Mouse (Mus musculus) thymus, postnatal 25 days (tissue): ENCODE data around the gene Pphln1.
A peak's percentile ranks its signal among the peaks of the same experiment; 100 is the strongest.

ENCODE experiments used
- DNase-seq: peaks from one replicate; pipeline ENCODE4 v3.0.0; 2022

The Pphln1 gene

DNA sequence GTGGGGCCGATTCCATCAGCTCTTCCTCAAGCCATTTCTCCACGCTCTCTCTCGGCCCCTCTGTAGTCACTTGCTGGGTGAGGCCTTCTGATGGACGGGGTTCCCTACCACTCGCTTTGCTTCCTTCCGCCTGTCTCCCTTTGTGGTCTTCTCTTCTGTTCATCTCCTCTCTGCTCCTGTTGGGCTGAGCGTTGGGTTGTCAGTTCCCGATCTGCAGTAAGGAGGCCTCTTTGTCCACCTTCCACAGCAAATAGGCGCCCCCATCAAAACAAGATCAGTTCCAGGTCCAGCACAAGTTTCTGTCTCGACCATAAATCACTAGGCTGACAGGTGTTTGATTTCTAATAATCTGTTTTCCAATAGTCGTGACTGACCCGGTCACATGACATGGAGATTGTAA is 37.8 kb downstream of the Pphln1 start:
- DNase-seq: no peak

DNA sequence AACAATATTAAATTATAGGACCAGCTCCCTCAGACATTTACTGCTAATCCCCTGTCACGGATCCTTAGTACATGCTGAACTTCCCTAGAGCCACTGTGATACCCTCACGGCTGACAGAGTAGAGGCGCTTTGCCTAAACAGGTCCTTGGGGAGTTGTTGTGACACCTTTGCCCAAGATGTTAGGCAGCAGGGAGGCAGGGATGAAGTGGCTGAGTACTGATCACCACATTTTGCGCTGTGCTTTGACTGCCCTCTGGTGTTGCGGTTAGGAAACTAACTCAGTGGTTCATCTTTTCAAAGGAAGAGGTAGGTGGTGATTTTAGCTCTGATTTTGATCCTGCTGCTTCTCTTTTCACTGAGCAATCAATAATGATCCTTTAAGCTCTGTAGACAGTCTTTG is 40.5 kb downstream of the Pphln1 start:
- DNase-seq: peak; percentile 65

DNA sequence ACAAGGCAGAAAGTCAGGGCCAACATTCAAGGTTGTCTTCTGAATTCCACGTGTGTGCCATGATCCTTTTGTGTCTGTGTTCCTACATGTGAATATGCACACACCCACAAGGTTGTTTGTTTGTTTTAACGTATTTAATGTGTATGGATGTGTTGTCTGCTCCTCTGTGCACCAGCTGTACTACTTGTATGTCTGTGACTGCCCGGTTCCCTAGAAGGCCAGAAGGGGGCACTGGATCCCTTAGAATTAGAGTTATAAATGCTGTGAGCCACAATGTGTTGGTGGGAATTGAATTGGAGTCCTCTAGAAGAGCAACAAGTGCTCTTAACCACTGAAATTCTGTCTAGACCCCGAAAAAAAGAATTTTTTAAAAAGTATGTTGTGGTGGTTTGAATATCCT is 44.1 kb downstream of the Pphln1 start:
- peak; percentile 29 for DNase-seq

DNA sequence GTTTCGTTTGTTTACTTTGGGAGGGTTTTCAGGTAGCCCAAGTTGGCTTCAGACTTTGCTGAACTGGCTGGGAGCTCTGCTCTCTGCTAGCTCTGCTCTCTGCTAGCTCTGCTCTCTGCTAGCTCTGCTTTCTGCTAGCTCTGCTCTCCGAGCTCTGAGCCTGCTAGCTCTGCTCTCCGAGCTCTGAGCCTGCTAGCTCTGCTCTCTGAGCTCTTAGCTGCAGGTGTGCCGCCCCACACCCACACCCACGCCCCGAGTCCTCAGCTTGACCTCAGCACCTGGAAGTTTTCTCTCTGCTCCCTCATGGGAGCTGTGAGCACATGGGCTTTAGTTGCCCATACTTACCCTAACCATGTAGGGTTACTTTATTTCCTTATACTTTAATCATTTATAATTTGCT is 45.5 kb downstream of the Pphln1 start:
- peak; percentile 46 for DNase-seq

DNA sequence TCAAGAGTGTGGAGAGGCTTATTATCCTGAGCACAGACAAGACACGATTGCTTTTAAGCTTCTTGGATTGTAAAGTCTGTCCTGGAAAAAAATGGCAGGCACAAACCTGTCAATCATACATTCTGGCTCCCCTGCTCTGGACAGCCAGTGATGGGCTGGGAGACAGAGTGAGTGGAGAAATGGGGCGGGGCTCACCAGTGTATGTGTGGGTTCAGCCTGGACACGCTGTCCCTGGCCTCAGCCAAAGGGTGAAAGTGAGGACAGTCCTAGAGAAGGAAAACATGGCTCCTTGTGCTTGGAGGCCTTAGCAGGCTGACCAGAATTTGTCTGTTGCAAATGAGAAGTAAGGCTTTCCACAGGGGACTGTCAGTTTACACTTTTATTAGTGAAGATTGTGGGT is 50.7 kb downstream of the Pphln1 start:
- DNase-seq: no peak

DNA sequence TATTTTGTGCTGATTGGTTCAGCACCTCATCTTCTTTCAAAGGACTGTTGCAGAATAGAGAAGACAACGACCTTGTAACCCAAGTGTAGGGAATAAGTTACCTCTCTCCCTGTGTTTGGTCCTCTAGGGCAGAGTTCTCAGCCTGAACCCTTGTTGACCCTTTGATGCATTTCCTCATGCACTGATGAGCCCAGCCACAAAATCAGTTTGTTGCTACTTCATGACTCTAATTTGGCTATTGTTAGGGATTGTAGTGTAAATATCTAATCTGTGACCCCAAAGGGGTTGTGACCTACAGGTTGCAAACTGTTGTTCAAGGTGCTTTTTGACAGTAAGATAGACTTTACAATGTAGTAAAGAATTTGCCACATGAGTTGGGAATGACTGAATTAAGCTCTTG is 55.1 kb downstream of the Pphln1 start:
- DNase-seq: no peak

DNA sequence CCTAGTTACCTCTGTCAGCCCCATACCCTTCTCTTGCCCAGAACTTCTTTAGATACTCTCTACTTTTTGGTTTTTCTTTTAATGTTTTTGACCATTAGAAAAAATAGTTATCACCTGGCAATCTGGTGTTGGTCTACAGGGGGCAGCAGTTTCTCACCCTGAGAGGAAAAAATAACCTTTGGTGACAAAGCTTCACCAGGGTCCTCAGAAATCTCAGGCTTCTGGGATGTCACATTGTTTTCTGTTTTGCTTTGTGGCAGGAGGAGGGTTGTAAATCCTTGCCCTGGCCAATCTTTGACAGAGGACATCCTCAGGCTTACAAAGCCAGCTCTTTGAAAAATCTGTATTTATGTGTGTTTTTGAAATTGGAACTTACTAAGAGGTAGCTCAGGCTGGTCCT is 57.9 kb downstream of the Pphln1 start:
- no peak for DNase-seq

DNA sequence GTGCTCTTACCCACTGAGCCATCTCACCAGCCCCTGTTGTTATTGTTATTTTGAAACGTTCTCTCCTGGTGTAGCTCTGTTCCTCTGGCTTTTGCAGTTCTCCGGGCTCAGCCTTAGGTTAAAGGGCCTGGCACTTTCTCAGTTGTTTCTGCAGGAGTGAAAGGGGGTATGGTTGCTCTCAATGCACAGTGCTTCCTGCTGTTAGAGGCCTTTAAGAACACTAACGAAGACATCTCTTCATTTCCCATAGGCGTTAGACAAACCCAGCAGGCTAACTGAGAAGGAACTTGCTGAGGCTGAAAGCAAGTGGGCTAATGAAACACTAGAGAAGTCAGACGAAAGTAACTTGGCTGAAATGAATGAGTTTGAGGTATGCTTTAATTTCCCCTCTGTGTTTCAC is 61.3 kb downstream of the Pphln1 start:
- no peak for DNase-seq

DNA sequence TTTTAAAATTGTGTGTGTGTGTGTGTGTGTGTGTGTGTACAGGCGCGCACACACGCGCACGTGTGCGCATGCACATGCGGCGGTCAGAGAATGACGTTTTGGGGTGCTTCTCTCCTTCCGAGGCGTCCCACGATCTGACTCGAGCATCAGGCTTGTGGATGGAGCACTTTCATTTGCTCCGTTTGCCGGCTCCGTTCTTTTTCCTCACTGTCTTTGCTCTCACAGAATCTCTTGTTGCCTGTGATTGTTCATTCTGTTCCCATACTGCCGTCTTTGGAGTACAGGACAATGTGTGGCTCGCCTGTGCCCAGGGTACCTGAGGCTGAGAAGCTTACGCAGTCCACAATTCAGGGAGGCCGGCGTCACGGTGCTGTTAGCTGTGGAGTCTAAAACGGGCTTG is 62.9 kb downstream of the Pphln1 start:
- DNase-seq: no peak

DNA sequence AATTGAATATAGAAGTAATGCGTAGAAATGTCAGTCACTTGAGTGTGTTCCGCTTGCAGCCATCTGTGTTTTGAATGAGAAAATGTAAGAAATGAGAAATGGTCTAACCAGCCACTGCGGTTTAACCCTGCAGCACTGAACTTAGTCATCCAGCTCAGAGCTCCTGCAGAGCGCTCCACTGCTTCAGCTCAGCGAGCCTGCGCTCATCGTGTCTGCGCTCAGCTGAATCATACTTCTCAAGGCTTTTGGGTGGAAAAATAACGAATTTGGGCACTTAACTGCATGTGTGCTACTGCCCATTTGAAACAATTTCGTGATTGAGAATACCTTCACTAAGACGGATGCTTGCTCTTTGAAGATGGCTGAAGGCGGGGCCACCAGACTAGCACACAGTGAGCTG is 73.5 kb downstream of the Pphln1 start:
- DNase-seq: peak; percentile 12

DNA sequence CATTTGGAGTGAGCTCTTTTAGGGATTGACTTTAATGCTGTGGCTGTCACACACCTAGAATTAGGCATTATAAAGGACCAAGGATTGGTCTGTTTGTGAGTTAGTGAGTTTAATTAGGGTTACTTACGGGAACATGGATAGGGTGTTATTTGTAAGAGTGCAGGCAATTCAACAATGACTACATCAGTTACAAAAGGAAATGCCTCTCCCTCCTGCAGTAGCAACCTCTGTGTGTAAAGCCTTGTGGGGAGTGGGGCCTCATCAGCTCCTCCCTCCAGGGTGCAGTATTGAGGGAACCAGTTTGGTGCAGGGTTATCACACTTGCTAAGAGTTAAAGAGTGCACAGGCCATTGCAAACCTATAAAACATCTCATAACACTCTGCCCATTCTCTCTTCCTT is 73.9 kb downstream of the Pphln1 start:
- DNase-seq: peak; percentile 11

DNA sequence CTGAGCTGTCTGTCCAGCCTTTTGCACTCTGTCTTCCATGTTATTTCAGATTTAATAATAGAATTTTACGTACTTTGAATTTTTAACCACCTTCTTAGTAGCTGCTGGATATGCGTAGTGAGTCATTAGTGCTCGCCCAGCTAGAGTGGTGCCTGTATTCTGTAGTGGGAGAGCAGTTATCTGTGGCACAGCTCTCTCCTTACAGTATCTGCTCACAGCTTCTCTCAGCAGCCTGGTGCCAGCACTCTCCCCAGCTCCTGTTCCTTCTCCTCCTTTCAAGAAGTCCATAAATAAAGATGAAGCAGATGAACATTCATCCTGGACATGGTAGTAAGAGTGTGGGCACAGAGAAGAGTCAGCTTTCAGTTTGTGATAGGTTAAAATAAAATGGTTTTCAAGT is 76.1 kb downstream of the Pphln1 start:
- no peak for DNase-seq

DNA sequence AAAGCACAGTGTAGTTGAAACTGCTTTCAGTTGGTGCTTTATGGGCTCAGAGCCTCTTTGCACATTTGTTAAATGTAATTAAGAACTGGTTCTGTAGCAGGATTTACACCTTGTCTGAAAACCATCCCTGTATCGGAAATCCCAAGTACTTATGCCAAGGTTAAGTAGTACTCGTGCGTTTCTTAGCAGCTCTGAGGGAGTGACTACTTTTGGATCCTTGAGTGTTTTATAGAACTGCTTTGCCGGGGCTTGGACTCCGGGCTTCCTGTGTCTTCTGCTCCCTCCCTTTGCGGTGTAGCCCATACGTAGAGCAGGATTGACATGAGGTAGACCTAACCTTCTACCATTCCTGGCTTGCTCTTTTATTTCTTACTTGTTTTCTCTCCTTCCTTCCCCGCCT is 77.5 kb downstream of the Pphln1 start:
- DNase-seq: no peak

DNA sequence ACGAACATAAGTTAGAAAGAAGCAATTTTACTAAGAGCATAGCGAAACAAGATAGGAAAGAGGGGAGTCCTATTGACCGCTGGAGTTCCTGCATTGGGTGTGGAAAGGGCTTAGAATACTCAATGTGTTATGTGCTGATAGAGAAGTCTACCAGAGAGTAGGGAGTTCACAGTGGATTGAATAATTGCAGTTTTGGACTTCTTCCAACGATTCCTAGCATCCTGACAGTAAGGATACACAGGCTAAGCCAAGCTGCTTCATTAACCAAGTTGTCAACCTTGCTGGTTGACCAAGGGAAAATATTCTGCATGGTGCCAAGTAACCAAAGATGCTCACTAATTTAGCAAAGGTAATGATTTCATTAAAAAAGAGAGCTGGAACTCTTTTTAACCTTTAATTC is 79.6 kb downstream of the Pphln1 start:
- no peak for DNase-seq

DNA sequence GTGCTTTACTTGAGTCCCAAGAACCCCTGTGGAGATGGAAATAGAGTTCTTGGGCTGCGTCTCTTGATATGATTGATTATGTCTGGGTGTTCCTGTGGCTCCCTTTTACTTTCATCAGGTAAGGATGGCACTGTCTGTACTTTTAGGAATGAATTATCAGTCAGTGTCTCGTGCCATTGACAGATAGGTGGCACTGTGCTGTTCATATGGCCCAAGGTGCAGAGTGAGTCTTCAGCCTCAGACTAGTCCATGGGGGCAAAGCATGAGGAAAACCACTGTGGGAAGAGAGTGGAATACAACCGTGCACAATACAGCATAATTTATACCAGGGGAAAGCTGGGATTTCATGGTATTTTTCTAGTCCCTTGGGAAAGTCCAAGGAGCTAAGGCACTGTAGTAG is 80.5 kb downstream of the Pphln1 start:
- DNase-seq: no peak

DNA sequence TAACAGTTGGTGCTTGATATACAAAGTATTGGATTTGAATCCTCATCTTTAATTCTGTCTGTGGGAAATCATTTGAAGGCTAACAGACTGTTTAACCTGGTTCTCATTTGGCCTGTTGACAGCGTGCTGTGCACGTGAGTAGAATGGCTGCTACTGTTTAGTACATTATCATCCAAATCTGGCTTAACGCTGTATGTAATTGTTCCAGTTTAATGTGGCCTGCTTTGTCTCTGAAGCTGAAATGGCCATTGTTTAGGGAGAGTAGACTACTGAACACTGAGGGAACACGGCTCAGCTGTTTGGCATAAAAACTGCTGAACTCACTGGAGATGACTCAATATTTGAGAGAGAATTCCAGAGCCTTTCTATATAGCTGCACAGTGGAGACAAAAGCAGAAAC is 81.3 kb downstream of the Pphln1 start:
- DNase-seq: no peak

DNA sequence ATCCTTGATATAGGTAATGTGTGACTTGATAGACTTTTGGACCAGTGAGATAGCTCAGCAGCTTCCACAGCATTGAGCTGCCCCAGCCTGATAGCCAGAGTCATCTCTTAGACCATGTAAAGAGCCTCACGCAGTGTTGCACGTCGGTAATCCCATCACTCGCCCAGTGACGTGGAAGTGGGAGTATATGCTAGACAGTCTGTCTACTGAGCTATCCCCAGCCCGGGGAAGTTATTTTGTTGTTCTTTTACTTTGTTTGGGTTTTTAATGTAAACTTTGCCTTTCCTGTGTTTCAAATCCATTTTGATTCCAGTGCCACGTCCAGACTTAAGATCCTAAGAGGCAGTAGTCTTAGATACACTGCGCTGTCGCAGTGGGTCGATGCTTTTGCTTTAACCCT is 83.0 kb downstream of the Pphln1 start:
- DNase-seq: no peak

DNA sequence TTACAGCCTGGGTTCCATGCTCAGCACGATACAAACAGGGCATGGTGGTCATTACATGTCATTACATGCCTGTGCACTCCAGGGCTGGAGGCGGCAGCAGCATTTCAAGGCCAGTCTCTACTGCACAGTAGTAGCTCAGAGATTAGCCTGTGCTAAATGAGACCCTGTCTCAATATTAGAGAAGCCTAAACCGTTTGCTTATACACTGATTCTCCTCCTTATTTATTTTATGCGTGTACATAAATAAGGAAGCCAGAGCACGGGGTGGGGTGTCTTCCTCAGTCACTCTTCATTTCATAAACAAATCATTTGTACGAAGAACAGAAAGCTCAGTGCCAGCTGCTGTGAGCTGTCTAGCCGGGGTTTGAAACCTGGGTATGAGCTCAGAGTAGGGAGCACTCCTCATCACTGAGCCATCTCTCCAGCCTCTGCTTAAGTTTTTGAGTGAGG is 86.1 kb downstream of the Pphln1 start:
- no peak for DNase-seq

DNA sequence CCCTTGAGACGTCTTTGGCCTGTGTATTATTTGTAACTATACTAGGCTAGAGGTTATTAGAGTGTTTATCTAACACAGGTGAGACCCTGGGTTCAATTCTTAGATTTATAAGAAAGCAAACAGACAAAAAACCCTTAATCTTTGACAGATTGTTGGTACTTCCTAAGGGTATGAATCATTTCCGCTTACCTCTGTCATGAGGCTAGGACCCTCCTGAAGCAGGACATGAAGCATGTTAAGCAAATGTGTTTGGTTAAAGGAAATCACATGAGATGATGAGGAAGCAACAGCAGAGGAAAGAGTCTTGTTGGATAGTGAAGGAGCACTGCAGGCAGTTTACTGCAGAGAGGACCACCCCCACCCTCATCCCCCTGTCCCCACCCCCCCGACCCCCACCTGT is 87.1 kb downstream of the Pphln1 start:
- DNase-seq: no peak

DNA sequence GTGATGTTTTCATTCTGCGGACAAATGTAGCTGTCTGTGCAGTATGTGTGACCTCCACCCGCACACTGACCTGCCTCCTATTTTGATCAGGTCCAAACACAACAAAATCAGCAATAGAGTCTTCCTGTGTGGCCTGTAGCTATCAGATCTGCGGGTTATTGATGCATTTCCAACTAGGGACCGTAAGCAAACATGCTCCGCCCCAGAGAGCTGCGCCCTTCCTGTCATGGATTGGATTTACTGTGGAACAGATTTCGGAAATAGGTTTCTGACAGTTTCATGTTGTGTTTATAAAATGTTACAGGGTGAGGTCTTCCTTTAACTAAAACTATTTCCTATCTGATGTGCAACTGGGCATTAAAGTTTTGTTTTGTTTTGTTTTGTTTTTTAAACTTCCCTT is 87.9 kb downstream of the Pphln1 start:
- no peak for DNase-seq

DNA sequence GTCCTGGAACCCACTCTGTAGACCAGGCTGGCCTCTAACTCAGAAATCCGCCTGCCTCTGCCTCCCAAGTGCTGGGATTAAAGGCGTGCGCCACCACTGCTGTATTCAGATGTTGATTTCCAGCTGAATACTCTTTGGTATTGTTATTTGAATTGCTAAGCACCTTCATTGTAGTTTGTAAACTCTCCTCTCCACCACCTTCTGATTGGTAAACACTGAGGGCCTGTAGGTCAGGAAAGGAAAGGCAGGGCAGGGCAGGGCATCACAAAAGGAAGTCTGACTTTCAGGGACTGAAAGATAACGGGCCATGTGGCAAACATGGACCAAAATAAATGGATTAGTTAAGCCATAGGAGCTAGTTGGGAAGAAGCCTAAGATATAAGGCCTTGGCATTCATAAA is 91.4 kb downstream of the Pphln1 start:
- DNase-seq: no peak

DNA sequence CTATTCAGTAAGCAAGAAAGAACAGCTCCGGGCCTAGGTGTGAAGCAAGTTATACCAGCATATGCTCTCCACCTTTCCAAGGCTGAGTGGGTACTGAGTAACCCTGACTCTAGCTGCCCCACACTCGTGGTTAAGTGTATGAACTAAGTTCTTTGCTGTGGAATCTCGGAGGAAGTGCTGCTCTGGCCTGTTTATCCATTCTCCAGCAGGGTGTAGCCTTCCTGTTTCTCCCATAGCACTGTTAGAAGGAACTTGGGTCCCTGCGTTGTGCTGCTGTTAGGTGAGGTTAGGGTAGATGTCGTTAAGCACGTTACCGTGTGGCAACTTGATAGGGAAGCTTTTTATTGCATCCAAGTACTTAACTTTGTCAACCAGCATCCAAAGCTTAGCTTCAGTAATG is 96.5 kb downstream of the Pphln1 start:
- no peak for DNase-seq

DNA sequence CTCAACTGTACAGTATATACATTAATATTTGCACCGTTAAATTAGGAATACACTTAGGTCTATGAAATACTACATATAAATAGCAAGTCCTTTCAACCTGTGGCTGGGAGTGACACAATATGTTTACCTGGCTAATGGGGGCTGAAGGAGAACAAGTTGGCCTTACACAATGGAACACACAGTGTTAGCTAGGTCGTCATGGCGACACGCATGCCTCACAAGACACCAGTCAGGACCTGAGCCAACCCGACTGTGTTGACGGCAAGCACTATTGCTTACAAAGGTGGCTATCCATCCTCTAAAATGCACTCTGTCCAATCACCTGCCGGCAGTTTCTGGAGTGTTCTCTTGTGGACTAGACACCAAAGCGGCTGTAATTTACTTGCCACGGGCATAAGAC is 101.7 kb downstream of the Pphln1 start:
- no peak for DNase-seq

DNA sequence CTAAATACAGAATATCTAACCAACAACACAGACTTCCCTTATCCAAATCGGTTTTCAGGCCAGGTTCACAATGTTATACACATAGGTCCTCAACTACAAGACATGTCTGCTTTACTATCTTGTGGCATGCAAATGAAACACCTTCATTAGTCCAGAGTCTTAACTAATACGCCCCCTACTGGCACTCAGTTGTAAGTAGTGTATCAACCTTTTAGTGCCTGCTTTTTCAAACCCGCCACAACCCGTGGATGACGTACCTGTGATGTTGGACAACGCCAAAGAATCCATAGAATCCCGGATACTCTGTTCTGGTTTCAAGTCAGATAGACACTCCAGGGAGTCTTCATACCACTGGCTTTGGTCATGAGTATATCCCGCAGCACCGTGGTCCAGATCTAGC is 104.6 kb downstream of the Pphln1 start:
- DNase-seq: no peak

DNA sequence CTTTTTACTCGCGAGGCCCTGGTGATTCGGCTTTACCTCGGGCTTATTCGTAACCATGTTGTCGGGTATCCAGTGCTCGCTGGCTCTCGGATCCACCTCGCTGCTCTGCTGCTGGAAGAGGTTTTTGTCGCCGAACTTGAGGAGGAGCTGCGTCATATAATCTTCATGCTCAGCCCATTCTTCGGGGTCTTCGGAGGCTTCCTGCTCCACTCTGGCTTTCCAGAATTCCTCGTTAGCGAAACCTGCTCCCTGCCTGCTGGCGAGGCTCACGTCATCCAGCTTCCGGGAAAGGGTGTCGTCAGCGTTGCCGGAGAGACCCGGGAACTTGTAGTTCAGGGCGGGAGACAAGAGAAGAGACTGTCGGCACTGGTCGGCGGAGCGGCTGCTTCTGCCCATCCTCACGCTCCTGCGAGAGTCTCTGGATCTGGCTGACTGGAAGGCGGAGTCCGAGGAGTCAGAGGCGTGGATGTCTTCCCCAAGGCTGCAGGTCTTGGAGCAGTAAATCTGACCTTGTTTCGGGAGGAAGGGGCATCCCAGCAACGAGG is 105.1 kb downstream of the Pphln1 start:
- DNase-seq: no peak

DNA sequence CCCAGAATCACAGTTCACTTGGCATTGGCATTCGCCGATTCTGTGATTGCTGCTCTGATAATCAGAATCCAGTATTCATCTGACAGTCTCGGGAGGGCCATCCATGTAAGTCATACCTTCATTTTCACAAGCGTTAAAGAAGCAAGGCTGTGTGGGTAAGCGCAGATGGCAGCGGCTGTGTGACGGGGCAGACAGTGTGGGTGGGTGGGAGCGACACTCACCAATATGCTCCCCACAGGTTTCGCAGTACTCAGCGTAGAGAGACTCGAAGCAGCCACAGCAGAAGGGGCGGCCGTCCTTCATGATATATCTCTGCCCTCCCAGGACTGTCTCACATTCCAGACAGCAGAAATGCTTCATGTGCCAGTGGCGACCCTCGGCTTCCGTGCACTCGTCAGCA is 106.7 kb downstream of the Pphln1 start:
- no peak for DNase-seq
